Mouse (Mus musculus) kidney, adult 11 months (tissue): ENCODE measurements around the gene Gtsf1l.
"Not testable (repeated sequence)": the region's sequence is repeated elsewhere in the genome, so short reads cannot be mapped to it uniquely, and the experiment has no call there.

Source experiments
- DNase-seq: peaks from one replicate; pipeline ENCODE4 v3.0.0; 2022

Gtsf1l gene

DNA sequence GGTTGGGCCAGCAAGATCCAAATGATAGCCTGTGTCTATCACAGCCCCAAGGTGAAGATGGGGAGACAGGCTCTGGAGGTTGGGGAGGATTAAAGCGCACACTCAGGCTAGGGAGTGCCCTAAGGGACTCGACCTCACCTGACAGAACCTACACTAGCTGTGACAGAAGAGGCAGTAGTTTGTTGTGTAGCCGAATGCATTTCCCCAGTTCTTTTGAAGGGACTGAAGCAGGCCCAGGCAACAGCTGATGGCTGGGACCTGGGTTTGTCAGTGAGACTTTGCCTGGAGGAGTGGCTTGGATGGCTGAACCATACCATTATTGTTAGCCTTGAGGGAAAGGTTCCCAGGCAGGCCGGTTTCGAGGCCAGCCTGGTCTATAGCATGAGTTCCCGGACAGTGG lies 2.6 kb downstream of the Gtsf1l start:
- DNase-seq = no peak

- no peak for DNase-seq
Observed at GRCm38 (mm10) chr2:163084519-163084918, 3.1 kb downstream of the Gtsf1l start.

DNA sequence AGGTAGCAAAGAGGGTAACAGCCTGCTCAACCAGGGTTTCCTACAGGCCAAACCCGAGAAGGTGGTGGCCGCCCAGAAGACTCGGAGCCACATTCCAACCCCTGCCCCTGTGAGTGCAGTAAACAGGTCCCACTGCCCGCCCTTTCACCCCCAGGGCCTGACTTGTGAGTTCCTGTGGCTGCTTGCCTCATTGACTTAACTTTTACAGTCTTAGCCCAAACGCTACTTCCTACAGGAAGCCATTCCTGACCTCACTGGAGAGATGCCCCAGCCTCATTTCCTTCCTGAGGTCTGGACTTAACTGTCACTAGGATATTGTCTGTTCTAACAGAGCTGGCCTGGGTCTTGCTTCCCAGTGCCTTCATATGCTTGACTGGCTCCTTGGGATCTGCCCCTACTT lies 5.1 kb downstream of the Gtsf1l start:
- DNase-seq = peak; percentile 61

- DNase-seq = peak; percentile 57
Observed at GRCm38 (mm10) chr2:163079041-163079440, 8.6 kb downstream of the Gtsf1l start.

- DNase-seq = no peak
Observed at GRCm38 (mm10) chr2:163075234-163075633, 12.4 kb downstream of the Gtsf1l start.

DNA sequence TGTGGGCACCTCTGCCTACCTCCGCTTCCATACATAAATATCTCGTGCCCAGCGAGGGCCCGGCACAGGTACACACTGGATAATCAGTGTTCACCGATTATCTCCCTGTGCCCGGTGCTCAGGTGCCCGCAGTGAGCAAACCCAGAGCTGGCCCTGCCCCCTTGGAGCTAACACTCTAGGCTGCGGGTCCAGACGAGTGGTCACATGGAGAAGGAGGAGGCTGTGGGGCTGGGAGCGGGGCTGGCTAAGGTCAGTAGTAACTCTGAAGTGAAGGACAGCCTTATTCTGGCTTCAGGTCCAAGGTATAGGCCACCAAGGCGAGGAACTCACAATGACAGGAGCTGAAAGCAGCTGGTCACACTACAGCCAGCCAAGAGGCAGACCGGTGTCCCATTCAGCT lies 12.8 kb downstream of the Gtsf1l start:
- peak; percentile 35 for DNase-seq

- DNase-seq = no peak
Observed at GRCm38 (mm10) chr2:163074006-163074405, 13.6 kb downstream of the Gtsf1l start.

- peak; percentile 34 for DNase-seq
Observed at GRCm38 (mm10) chr2:163073023-163073757, 14.5 kb downstream of the Gtsf1l start.

DNA sequence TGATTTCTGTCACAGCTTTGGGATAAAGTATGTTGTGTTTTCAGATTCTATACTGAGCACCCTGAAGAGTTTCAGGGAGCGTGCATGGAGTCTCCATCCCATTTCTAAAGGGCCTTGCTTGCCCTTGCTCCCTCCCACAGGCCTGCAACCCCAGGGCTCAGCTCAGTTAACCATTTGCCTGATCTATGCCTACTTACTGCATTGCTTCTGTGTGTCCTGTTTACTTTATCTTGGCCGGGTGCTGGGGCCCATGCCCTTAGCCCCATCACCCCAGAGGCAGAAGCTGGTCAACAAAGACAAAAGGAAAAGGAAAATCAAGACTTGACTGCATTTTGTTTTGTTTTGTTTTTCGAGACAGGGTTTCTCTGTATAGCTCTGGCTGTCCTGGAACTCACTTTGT lies 16.1 kb downstream of the Gtsf1l start:
- no peak for DNase-seq

- no peak for DNase-seq
Observed at GRCm38 (mm10) chr2:163070213-163070612, 17.4 kb downstream of the Gtsf1l start.

- DNase-seq = no peak
Observed at GRCm38 (mm10) chr2:163067233-163067632, 20.4 kb downstream of the Gtsf1l start.

GRCm38 (mm10) chr2:163066326-163066725 lies 21.3 kb downstream of the Gtsf1l start:
- no peak for DNase-seq

- DNase-seq = no peak
Observed at GRCm38 (mm10) chr2:163062119-163062508, 25.5 kb downstream of the Gtsf1l start.

DNA sequence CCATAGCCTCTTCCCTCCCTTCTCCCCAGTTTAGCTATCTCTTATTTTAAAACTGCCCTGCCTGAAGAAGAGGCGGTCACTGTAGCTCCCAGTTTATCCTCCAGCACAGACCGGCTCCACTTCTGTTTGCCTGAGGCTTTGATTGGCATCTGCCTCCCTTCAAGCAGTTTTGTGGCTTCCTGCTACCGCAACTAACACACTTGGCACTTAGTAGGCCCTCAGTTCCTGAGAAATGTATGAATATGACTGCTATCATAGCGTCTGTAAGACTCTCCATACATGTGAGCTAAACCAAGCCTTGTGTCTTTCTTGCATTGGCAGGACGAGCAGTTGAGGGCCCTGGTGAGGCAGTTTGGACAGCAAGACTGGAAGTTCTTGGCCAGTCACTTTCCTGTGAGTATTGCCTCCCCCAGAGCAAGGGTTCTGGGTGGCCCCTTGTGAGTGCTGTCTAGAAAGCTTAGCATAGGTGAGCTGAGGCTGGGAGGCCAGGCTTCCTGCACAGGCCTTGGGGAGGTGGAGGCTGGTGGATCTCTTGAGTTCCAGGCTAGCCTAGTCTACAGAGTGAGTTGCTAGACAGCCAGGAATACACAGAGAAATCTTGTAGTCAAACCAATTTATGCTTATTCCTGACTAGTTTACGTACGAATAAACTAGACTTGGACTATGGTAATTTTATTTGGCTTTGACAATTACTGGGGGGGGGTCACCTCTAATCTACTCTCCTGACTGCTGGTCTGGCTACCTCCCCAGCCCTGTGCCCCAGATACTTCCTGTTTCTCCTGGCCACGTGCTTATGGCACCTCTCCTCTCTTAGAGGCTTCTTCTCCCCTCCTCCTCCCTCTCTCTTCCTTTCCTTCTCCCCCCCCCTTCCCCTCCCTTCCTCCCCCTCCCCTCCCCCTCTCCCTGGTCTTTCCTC lies 26.2 kb downstream of the Gtsf1l start:
- no peak for DNase-seq

DNA sequence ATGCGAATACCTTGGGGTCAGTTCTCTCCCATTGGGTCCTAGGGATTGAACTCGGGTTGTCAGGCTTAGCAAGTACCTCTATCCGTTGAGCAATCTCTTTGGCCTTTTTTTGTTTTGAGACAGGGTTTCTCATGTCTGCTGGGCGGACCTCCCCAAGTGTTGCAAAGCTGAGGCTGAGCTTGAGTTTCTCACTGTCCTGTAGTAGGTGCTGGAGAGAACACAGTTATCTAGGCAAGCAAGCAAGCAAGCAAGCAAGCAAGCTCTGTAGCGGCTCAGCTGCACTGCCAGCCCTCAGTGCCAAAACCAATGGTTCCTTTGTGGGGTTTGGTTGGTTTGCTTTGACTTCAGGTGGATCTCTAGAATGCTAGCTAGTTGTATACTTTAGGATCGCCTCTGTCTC lies 27.0 kb downstream of the Gtsf1l start:
- DNase-seq = no peak

- DNase-seq = not testable (repeated sequence)
Observed at GRCm38 (mm10) chr2:163058981-163059380, 28.7 kb downstream of the Gtsf1l start.

DNA sequence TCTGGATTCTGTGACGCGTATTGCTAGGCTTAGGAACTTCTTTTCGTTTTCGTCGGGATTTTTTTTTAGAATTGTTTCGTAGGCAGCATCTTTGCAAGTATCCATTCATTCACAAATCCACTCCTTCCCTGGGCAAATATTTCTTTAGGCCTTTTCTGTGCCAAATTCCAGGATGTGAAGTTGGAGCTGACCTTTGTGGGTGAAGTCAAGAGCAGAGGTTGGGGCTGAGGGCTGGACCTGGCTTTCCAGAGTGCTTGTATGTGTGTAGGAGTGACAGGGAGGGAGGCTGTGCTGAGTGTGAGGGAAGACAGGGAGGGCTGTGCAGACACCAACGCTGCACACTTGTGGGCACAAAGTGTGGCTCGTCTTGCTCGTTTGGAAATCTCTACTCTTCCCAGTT lies 31.1 kb downstream of the Gtsf1l start:
- DNase-seq = no peak

GRCm38 (mm10) chr2:163055715-163056114 lies 31.9 kb downstream of the Gtsf1l start:
- DNase-seq = no peak

- DNase-seq = no peak
Observed at GRCm38 (mm10) chr2:163054891-163055494, 32.7 kb downstream of the Gtsf1l start.

GRCm38 (mm10) chr2:163054335-163054840 lies 33.3 kb downstream of the Gtsf1l start, which contains the start of gene Mybl2:
TSS of gene Mybl2 (plus strand) at chr2:163054687.
- DNase-seq = peak; percentile 93

DNA sequence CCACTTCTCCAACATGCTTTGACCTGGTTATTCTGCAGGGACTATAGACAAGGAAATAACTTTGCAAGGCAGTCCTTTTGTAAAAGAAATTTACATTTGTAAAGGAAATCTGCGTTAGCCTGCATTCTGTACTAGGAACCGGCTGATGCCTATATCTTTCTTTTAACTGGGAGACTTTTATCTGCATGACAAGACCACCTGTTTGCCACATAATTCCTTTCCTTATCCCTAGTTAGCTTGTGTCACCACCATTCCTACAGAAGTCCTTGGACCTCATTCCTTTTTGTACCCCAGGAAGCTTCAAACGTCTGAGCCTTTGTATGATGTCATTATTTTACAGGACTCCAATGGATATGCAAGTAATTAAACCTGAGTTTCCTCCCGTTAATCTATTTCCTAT lies 34.8 kb downstream of the Gtsf1l start:
- no peak for DNase-seq

DNA sequence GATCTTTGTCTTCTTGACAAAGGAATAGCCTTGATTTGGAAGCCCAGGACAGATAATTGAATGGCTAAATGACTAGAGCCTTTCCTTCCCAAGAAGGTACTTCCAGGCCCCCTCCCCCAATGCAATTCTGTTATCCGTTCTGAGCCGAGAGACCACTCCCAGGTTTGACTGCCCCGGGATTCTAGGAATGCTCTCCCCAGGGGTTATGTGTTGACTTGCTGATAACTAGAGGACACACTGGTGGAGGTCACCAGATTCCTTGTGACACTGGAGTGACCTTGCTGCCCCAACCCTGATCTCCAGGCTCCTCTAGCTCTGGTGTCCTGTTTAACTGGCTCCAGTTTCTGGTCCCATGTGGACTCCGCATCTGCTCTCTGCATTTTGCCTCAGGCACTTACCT lies 35.6 kb downstream of the Gtsf1l start:
- DNase-seq = no peak

- no peak for DNase-seq
Observed at GRCm38 (mm10) chr2:163051691-163052090, 36.0 kb downstream of the Gtsf1l start.
